Mouse (Mus musculus): ENCODE measurements at regions not wholly inside any gene's neighbourhood (a gene's known extent, or its start where the extent isn't known, plus 50 kb on each side); places are given as distances from the start of the nearest gene placed in this dataset.

DNA sequence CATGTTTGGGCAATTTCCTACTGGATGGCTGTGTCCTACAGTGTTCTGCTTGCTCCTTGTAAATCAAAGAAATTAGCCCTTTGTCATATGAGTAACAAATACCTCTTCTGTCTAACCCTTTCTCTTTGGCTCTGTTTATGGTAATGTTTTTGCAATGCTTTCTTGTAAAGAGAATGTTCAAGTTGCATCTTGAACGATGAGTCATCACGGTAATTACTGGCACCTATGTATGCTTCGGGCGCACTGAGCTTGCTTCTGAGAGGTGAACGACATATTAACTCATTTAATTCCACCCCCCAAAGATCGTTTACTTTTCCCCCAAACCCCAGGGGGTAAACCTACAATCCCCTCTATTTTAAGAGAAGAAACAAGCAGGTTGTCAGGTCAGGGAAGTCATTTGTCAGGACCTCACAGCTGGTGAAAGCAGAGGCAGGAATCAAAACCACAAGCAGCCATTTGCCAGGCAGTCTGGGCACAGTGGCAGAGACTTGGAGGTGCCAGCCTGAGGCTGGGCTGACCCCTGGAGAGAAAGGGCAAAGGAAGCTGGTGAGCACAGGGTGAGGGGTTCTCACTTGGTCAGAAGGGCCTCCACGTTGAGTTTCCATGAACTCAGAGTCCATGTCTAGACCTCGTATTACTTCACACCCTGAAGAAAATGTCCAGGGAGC is 87.6 kb upstream of the Atp1a1 start:
- TF ChIP-seq GATA1 (IDR thresholded peaks at IDR 0.05; ENCODE audit: borderline replicate concordance, low read length) (no peak), FLI1 (IDR thresholded peaks at IDR 0.05; ENCODE audit: low read length) (no peak)
